Mouse (Mus musculus) liver, adult (tissue): ENCODE results near the gene Fam186a.
"Not testable (repeated sequence)": the region's sequence is repeated elsewhere in the genome, so short reads cannot be mapped to it uniquely, and the experiment has no call there.

ENCODE experiments used
- GATA4 ChIP-seq: IDR thresholded peaks from 2 replicates; pipeline ENCODE4 v1.6.1; 2014; ENCODE audit warnings: mild to moderate bottlenecking, low read length; ENCODE audit not compliant: insufficient replicate concordance

Gene Fam186a

GRCm38 (mm10) chr15:99966961-99967360, at the start of gene Fam186a:
Gene Fam186a (minus strand): TSS chr15:99967061.
- no peak for TF ChIP-seq GATA4

GRCm38 (mm10) chr15:100006180-100006579, 39.3 kb upstream of the Fam186a start:
- no peak for TF ChIP-seq GATA4

- no peak for TF ChIP-seq GATA4
Measured at GRCm38 (mm10) chr15:100004677-100005273, 37.9 kb upstream of the Fam186a start.

GRCm38 (mm10) chr15:99999390-99999789, 32.5 kb upstream of the Fam186a start:
- TF ChIP-seq GATA4, result no peak

GRCm38 (mm10) chr15:99997114-99997804, 30.4 kb upstream of the Fam186a start:
- TF ChIP-seq GATA4, result no peak

- no peak for TF ChIP-seq GATA4
Measured at GRCm38 (mm10) chr15:99993100-99993499, 26.2 kb upstream of the Fam186a start.

GRCm38 (mm10) chr15:99979715-99980114, 12.9 kb upstream of the Fam186a start:
- TF ChIP-seq GATA4, result no peak

GRCm38 (mm10) chr15:99979266-99979665, 12.4 kb upstream of the Fam186a start:
- TF ChIP-seq GATA4, result no peak

- no peak for TF ChIP-seq GATA4
Measured at GRCm38 (mm10) chr15:99974476-99975220, 7.8 kb upstream of the Fam186a start.

- no peak for TF ChIP-seq GATA4
Measured at GRCm38 (mm10) chr15:99972989-99973911, 6.4 kb upstream of the Fam186a start.

- no peak for TF ChIP-seq GATA4
Measured at GRCm38 (mm10) chr15:99972361-99972988, 5.6 kb upstream of the Fam186a start.

GRCm38 (mm10) chr15:99970606-99971005, 3.7 kb upstream of the Fam186a start:
- no peak for TF ChIP-seq GATA4

GRCm38 (mm10) chr15:99969765-99970164, 2.9 kb upstream of the Fam186a start, which contains the start of gene Larp4:
Gene Larp4 (plus strand): TSS chr15:99970065.
- TF ChIP-seq GATA4, result not testable (repeated sequence)

- no peak for TF ChIP-seq GATA4
Measured at GRCm38 (mm10) chr15:99965103-99965775, 1.6 kb downstream of the Fam186a start.
